In the genomic region with DNA sequence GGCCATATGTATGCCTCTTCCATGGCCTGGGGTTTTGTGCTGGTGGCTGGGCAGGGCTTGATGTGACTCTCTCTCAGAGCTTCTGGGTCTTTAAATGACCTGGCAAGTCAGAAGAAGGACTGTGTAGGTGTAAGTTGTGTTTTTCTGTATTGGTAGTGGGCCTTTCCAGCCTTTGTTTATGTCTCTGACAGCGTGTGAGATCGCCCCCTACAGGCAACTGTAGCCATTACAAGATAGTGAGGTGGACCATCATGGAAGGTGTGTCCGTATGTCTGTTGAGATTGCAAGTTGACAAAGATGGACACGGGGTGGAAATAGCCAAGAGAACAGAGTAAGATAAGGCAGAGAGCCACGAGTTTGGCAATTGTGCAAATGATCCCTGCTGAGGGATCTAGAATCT, we compare ENCODE assay signal across 26 mouse cellular contexts. TPM values are rescaled to one million over a fixed set of nuclear protein-coding genes. Genes with fewer than 3 reads are reported as not detected.
DNase-seq lines count a peak whose midpoint lies in the region; ATAC-seq and TF ChIP-seq lines count a peak whose summit lies in the region.
"Had no signal": no experiment of that assay in that cellular context is flagged by ENCODE, and none has a peak within 500 bp of the region (broad histone marks: within the 10 kb centered on the region; RNA-seq: fewer than 3 reads in every experiment).

No protein-coding gene starts in this region.

- DNase-seq in heart, adult 11 months: peak; percentile 27
- DNase-seq in heart, postnatal 36 days: no peak
- no peak for DNase-seq in layer of hippocampus, adult 2 months (ENCODE audit: low spot score in 2 of 2)
- DNase-seq in layer of hippocampus, adult 9-10 months (ENCODE audit: low spot score): no peak
- DNase-seq in A20 (ENCODE audit: low read depth, low spot score) (peak; percentile 17), R1 (ENCODE audit: low read depth, low spot score) (peak; percentile 28)
- DNase-seq: adrenal gland, postnatal 25 days; cerebellum, adult 9-10 months; gastrocnemius, postnatal 25 days; kidney, adult 11 months; layer of hippocampus, postnatal 36 days; right cerebral cortex, adult 18-20 months; thymus, postnatal 25 days had no signal

- intact Hi-C loops in heart, postnatal 36 days (cut with DNase I): no loop called here

- no peak overlapping the region for H3K27ac ChIP-seq in layer of hippocampus, adult 2 months
- H3K27ac ChIP-seq: embryonic facial prominence, embryonic 15.5 days; heart, embryonic 15.5 days; limb, embryonic 12.5 days; lung, embryonic 15.5 days; macrophage; neural tube, embryonic 15.5 days had no signal

- TF ChIP-seq CTCF in layer of hippocampus, adult 2 months (conservative IDR thresholded peaks at IDR 0.05): peak; percentile 57

- ATAC-seq in CD4-positive, CD25-positive, alpha-beta regulatory T cell, adult 4 months: no peak
- no peak for ATAC-seq in granulocyte monocyte progenitor cell, adult 5-6 weeks (replicated peaks; ENCODE audit: poor library complexity, severe bottlenecking)
- ATAC-seq: forebrain, embryonic 14.5 days; hindbrain, embryonic 16.5 days had no signal

- H3K4me3 ChIP-seq in layer of hippocampus, adult 2 months: no peak overlapping the region
- H3K4me3 ChIP-seq: embryonic facial prominence, embryonic 15.5 days; heart, embryonic 15.5 days; limb, embryonic 12.5 days; lung, embryonic 15.5 days; neural tube, embryonic 15.5 days had no signal

RNA-seq across cellular contexts. Expression of gene Msx1, which starts 32.2 kb away (rescaled TPM):
- 1 to 10 TPM; 3.7 to 4.3 TPM for total RNA-seq in heart, postnatal 36 days (2021)
- total RNA-seq in layer of hippocampus, adult 2 months (2021): 1 to 10 TPM; 4.2 to 5.3 TPM
- polyA plus RNA-seq in CD4-positive, CD25-positive, alpha-beta regulatory T cell, adult 4 months (2017; shearing (Covaris generic)): not detected
- not detected in 2 replicates for total RNA-seq in granulocyte monocyte progenitor cell, adult 5-6 weeks (2014; fragmentation: Nextera tagmentation)
- not detected in 2 replicates for total RNA-seq in granulocyte monocyte progenitor cell, adult 5-6 weeks (2017)
- total RNA-seq: hematopoietic stem cell, adult 5-6 weeks had no signal
- polyA plus RNA-seq: macrophage had no signal

RNA-seq across cellular contexts. Expression of gene Cytl1, which starts 56.8 kb away (rescaled TPM):
- total RNA-seq in heart, postnatal 36 days (2021): 10 to 100 TPM; 24.7 to 30.9 TPM
- 1 to 10 TPM; 1.0 to 1.2 TPM for total RNA-seq in layer of hippocampus, adult 2 months (2021)
- polyA plus RNA-seq in CD4-positive, CD25-positive, alpha-beta regulatory T cell, adult 4 months (2017; shearing (Covaris generic)): not detected
- not detected in 2 replicates for total RNA-seq in granulocyte monocyte progenitor cell, adult 5-6 weeks (2014; fragmentation: Nextera tagmentation)
- not detected in 2 replicates for total RNA-seq in granulocyte monocyte progenitor cell, adult 5-6 weeks (2017)
- total RNA-seq: hematopoietic stem cell, adult 5-6 weeks had no signal
- polyA plus RNA-seq: forebrain, embryonic 14.5 days; liver, embryonic 11.5 days; macrophage; midbrain, embryonic 11.5 days had no signal

Comparison
In these comparisons a context has a peak if more than half of its experiments do, and no peak if none do; other contexts are left out.
1. DNase-seq: peak in heart, adult 11 months (single experiment), A20 (single experiment) and R1 (single experiment); none in heart, postnatal 36 days (0 of 2), layer of hippocampus, adult 2 months (0 of 2) and layer of hippocampus, adult 9-10 months (single experiment).
2. RNA of gene Msx1, which starts 32.2 kb away (total RNA-seq): 4.2 to 5.3 TPM in layer of hippocampus, adult 2 months and 3.7 to 4.3 TPM in heart, postnatal 36 days; not detected in granulocyte monocyte progenitor cell, adult 5-6 weeks; every median in the first group is over 4 times any median in the second.
3. RNA of gene Cytl1, which starts 56.8 kb away (total RNA-seq): 24.7 to 30.9 TPM in heart, postnatal 36 days; 1.0 to 1.2 TPM in layer of hippocampus, adult 2 months and not detected in granulocyte monocyte progenitor cell, adult 5-6 weeks; every median in the first group is over 10 times any median in the second.